Mouse (Mus musculus) CD4-positive, CD25-positive, alpha-beta regulatory T cell, adult 9 weeks (primary cell): Measurements from ENCODE around the gene Ddx11. TPM values are rescaled to one million over a fixed set of nuclear protein-coding genes. Genes with fewer than 3 reads are reported as not detected.

Source experiments
- polyA plus RNA-seq: library from polyadenylated mRNA; unstranded; fragments of 100-300 nt; shearing (Covaris generic); gene quantifications from one replicate; pipeline ENCODE4 v1.2.1, GENCODE M21; 2017

Ddx11 gene
- polyA plus RNA-seq: 36.1 TPM

DNA sequence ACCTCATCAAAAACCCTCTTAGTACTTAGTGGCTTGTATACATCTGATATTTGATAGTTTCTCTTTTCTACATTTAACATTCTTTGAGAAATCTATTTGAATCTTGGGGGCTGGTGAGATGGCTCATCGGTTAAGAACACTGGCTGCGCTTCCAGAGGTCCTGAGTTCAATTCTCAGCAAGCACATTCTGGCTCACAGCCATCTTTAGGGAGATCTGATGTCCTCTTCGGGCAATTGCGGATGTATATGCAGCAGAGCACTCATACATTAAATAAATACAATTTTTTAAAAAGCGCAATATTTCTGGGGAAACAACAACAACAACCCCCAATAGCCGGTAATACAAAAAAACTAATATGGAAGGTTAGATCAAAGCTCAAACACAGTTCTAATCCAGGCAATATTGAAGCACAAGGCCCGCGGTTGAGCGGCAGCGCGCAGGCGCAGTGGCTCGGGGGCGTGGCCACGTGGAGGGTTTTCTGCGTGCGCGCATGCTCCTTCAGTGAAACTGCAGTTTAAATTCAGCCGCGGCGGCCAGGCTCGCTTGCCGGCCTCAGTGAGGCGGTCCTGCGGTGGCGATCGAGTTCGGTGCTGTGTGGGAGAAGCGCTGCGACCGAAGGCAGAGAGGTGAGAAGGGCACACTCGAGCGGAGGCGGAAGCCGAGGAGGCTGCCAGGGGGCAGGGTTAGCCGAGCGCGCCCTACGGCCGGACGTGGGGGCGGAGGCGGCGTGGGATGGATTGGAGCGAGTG is at the start of gene Ddx11:
Gene Ddx11 (plus strand): TSS at position 455 of the 750 bp plus-strand sequence.

DNA sequence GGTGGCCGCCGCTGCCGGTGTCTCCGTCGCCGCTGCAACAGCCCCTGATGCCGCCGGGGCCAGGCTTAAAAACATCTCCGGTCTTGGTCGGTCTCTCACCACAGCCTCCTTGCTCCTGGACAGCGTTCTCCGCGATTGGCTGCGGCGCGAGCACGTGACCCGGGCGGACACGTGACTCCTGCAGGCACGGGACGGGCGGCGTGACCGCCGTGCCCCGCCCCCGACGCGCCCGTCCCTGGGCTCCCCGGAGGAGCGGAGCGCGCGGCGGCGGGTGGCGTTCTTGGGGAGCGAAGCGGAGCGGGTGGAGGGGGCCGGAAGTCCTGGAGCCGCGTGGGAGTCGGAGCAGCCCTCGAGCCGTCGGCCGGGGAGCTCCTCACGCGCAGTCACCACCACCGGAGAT is 46.4 kb upstream of the Ddx11 start, which contains the start of gene Ankrd12:
Gene Ankrd12 (minus strand): TSS at position 156 of the 400 bp plus-strand sequence.

DNA sequence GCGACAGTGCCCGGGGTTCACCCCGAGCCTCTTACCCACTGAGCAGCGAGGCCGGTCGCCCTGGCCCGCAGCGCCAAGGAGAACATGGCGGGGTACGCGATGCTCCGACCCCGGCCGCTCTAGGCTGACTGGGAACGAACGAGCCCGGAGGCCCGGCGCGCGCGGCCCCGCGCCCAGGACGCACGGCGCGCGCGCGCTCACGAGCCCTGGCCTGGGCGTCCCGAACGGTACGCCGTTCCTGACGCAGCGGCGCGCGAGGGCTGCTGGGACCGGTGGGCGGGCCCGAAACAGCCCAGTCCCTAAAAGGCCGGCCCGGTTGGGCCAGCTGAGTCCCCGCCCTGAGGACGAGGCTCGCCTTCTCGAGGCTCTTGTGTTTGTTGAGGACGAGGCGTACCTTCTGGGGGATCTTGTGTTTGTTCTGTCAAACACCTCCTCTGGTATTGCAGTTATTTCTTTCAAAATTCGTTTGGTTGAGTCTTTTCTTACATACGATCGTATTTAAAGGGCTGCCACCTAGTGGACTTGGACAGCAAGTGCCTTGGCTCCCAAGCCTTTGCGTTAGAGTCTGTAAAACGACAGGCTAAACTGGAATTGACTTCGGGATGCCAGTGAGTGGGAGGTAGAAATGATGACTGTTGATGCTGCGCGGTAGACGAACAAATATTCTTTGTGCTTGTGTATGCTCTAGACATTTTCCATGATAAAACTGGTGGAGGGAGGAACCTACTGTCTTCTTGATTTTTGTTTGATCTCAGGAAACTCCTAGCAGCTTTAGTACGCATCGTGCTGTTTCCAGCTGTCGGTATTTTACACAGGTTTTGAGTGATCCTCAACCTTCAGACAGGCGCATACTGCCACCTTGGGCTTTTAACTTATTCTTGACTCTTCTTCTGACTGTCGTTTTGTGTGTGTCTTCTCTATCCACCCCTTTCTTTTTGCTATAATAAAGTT is 21.7 kb upstream of the Ddx11 start, which contains the start of gene Ndufv2:
Gene Ndufv2 (minus strand): TSS at position 180 of the 951 bp plus-strand sequence.

DNA sequence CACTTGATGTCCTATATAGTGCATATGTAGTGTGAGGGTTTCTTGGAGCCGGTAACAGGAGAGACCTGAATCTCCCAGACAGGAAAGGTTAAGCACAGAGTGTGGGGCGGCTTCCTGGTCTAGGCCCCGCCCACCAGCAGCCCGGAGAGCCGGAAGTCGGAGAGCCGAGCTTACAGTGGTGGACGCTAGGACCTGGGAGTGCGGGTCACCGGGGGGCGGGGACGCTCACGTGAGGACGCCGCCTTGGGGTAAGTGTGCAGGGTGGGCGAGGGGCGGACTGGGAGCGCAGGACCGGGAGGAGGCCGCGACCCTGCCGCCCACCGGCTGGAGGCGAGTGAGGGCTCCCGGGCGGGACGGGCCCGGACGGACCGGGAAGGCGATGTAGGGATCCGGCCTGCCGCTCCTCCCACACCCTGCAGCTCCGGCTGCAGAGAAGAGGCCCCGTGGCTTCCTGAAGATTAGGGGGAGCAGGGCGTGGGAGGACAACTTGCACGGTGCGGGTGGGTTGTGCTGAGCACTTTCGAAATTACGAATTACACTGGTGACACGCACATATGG is 11.8 kb upstream of the Ddx11 start, which contains the start of gene Washc1:
Gene Washc1 (plus strand): TSS at position 144 of the 558 bp plus-strand sequence.

Other genes with a start within 250 kb of the Ddx11 start
- 46.0 TPM for gene Ralbp1, start 237.7 kb upstream of the Ddx11 start, polyA plus RNA-seq
- 43.1 TPM for gene Twsg1, start 172.3 kb upstream of the Ddx11 start, polyA plus RNA-seq
- gene Ankrd12, start 46.4 kb upstream of the Ddx11 start, polyA plus RNA-seq: 189 TPM
- gene Ndufv2, start 22.0 kb upstream of the Ddx11 start, polyA plus RNA-seq: 250 TPM
- gene Washc1, start 12.0 kb upstream of the Ddx11 start, polyA plus RNA-seq: 16.6 TPM